Mouse (Mus musculus) heart, postnatal 10 days (tissue): ENCODE measurements around the gene Atxn7l3. TPM values are rescaled to one million over a fixed set of nuclear protein-coding genes. Genes with fewer than 3 reads are reported as not detected.

Experiments used
- total RNA-seq, 2 experiments: library from RNA; stranded (reverse); gene quantifications; 2 replicates each; pipeline ENCODE4 v1.2.3; 2021

Gene Atxn7l3
- total RNA-seq, 2 experiments from 2014 or later = 34.1 to 38.3 TPM

Other genes with a start within 250 kb of the Atxn7l3 start
- gene Mpp2, start 208.1 kb downstream of the Atxn7l3 start, total RNA-seq = 1 to 10 TPM; 4.0 to 4.1 TPM
- gene Ppy, start 195.3 kb downstream of the Atxn7l3 start, total RNA-seq = not detected
- not detected for gene Pyy, start 188.8 kb downstream of the Atxn7l3 start, total RNA-seq
- under 1 TPM in 1 of 2 experiments, not detected in 1; 0.12 TPM for gene Nags, start 151.1 kb downstream of the Atxn7l3 start, total RNA-seq
- 10 to 100 TPM; 13.7 to 14.7 TPM for gene Tmem101, start 140.2 kb downstream of the Atxn7l3 start, total RNA-seq
- 10 to 100 TPM; 58.5 to 61.4 TPM for gene Lsm12, start 111.3 kb downstream of the Atxn7l3 start, total RNA-seq
- gene G6pc3, start 107.0 kb downstream of the Atxn7l3 start, total RNA-seq = 10 to 100 TPM; 37.9 to 38.1 TPM
- 100 to 1,000 TPM; 106 to 139 TPM for gene Hdac5, start 66.5 kb downstream of the Atxn7l3 start, total RNA-seq
- gene BC030867, start 47.7 kb downstream of the Atxn7l3 start, total RNA-seq = 1 to 10 TPM; 1.7 to 1.8 TPM
- under 1 TPM; 0.52 to 0.69 TPM for gene Asb16, start 27.9 kb downstream of the Atxn7l3 start, total RNA-seq
- gene Tmub2, start 11.7 kb downstream of the Atxn7l3 start, total RNA-seq = 10 to 100 TPM; 29.0 to 31.1 TPM
- gene Ubtf, start 23.1 kb upstream of the Atxn7l3 start, total RNA-seq = 10 to 100 TPM; 78.3 to 80.9 TPM
- 10 to 100 TPM in 1 of 2 experiments, 1 to 10 TPM in 1; 3.5 to 13.0 TPM for gene Slc4a1, start 69.6 kb upstream of the Atxn7l3 start, total RNA-seq
- under 1 TPM; 0.29 to 0.32 TPM for gene Rundc3a, start 96.8 kb upstream of the Atxn7l3 start, total RNA-seq
- 100 to 1,000 TPM; 155 to 156 TPM for gene Slc25a39, start 111.3 kb upstream of the Atxn7l3 start, total RNA-seq
- gene Grn, start 133.7 kb upstream of the Atxn7l3 start, total RNA-seq = 100 to 1,000 TPM; 189 to 192 TPM
- gene Fam171a2, start 151.1 kb upstream of the Atxn7l3 start, total RNA-seq = 10 to 100 TPM; 20.0 to 23.8 TPM
- 1 to 10 TPM; 2.8 to 4.6 TPM for gene Itga2b, start 173.5 kb upstream of the Atxn7l3 start, total RNA-seq